Mouse (Mus musculus) thymus, adult 2 months (tissue): ENCODE results near the gene Slc19a3. TPM values are rescaled to one million over a fixed set of nuclear protein-coding genes. Genes with fewer than 3 reads are reported as not detected.
"Not testable (repeated sequence)": the region's sequence is repeated elsewhere in the genome, so short reads cannot be mapped to it uniquely, and the experiment has no call there.

Experiments
- DNase-seq: peaks from one replicate; pipeline ENCODE4 v3.0.0; 2021
- H3K27ac ChIP-seq: fragments of 200-500 bp; 2 replicates; pipeline ENCODE4 v1.5.1; 2012; ENCODE audit warnings: low read length, control low read depth; ENCODE audit not compliant: control insufficient read depth, insufficient read depth
- H3K27me3 ChIP-seq: fragments of 200-500 bp; 2 replicates; pipeline ENCODE4 v1.6.1; 2012; ENCODE audit warnings: mild to moderate bottlenecking, low read length, moderate library complexity, mixed read lengths; ENCODE audit not compliant: control insufficient read depth, insufficient read depth
- H3K36me3 ChIP-seq: fragments of 200-500 bp; 2 replicates; pipeline ENCODE4 v1.6.1; 2012; ENCODE audit warnings: mild to moderate bottlenecking, low read length, moderate library complexity; ENCODE audit not compliant: control insufficient read depth, insufficient read depth
- H3K4me1 ChIP-seq: fragments of 200-500 bp; replicated peaks from 2 replicates; pipeline ENCODE4 v1.6.1; 2012; ENCODE audit warnings: low read length; ENCODE audit not compliant: control insufficient read depth, insufficient read depth
- H3K4me3 ChIP-seq: fragments of 200-500 bp; 2 replicates; pipeline ENCODE4 v1.5.1; 2012; ENCODE audit warnings: mild to moderate bottlenecking, low read length, control low read depth, moderate library complexity; ENCODE audit not compliant: control insufficient read depth, insufficient read depth
- CTCF ChIP-seq: fragments of 200-500 bp; IDR thresholded peaks from 2 replicates; pipeline ENCODE4 v1.5.1; 2012; ENCODE audit warnings: mild to moderate bottlenecking, control low read depth, low read length, moderate library complexity, borderline replicate concordance; ENCODE audit not compliant: control insufficient read depth, poor library complexity, insufficient read depth; ENCODE audit errors: extremely low read depth
- POLR2A ChIP-seq: fragments of 200-500 bp; IDR thresholded peaks from 2 replicates; pipeline ENCODE4 v1.6.1; 2012; ENCODE audit warnings: mild to moderate bottlenecking, low read length, control low read depth, moderate library complexity; ENCODE audit not compliant: control insufficient read depth, poor library complexity, insufficient read depth; ENCODE audit errors: extremely low read depth
- WGBS: fragments of 180-500 bp; shearing (Covaris S2); methylation state at CpG from one replicate; pipeline ENCODE4 v1.1.7; 2018; 5-methylcytosine and 5-hydroxymethylcytosine counted together
- polyA plus RNA-seq: library from polyadenylated mRNA; depleted of rRNA; stranded (reverse); fragments of >200 nt; gene quantifications from 2 replicates; pipeline ENCODE4 v1.2.3, GENCODE M21; 2012

The Slc19a3 gene
- polyA plus RNA-seq, 1 experiment = 0.07 TPM

GRCm38 (mm10) chr1:83016556-83016955 lies 21.7 kb downstream of the Slc19a3 start:
- H3K27ac ChIP-seq = no peak overlapping the region
- no peak for DNase-seq
- H3K4me3 ChIP-seq = no peak overlapping the region
- WGBS = 79% methylated on average over 1 of the region's 1 CpGs
- H3K27me3 ChIP-seq = no peaks in the 10 kb centered on the region
- no peaks in the 10 kb centered on the region for H3K36me3 ChIP-seq
- no peak for TF ChIP-seq POLR2A
- TF ChIP-seq CTCF = no peak
- no peaks in the 10 kb centered on the region for H3K4me1 ChIP-seq

DNA sequence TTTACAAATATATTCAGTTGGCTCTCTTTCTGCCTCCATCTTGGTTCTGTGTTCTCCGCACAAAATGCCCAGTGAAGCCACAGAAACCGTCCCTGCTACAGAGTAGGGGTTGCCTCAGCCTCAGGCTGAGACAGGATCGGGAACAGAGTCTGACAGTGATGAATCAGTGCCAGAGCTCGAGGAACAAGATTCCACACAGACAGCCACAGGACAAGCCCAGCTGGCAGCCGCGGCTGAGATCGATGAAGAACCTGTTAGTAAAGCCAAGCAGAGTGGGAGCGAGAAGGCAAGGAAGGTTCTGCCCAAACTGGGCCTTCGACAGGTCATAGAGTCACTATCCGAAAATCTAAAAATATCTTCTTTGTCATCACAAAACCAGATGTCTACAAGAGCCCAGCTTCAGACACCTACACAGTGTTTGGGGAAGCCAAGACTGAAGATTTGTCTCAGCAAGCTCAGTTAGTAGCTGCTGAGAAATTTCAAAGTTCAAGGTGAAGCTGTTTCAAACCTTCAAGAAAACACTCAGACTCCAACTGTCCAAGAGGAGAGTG lies 22.8 kb downstream of the Slc19a3 start:
- H3K36me3 ChIP-seq = no peaks in the 10 kb centered on the region
- DNase-seq = no peak
- H3K4me3 ChIP-seq = no peak overlapping the region
- TF ChIP-seq CTCF = no peak
- no peak for TF ChIP-seq POLR2A
- H3K27me3 ChIP-seq = no peaks in the 10 kb centered on the region
- H3K4me1 ChIP-seq = no peaks in the 10 kb centered on the region
- H3K27ac ChIP-seq = no peak overlapping the region
- WGBS = 88% methylated on average over 10 of the region's 10 CpGs

DNA sequence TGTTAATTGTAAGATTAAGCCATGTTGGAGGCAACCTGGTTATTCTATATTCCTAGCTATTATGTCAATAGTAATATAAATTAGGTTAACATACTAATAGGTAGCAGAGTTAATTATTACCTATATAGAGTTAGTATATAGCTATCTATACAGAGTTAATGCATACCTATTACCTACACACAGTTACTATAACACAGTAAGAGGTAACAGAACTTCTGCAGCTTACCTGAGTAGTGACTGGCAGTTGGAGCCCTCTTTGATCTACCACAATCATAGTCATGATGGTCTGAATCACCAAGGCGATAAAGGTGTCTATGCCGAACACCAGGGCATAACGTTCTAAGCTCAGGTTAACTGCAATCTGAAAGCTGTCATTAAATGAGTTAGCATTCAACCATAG lies 23.8 kb downstream of the Slc19a3 start:
- Histone ChIP-seq H3K27me3 (no peaks in the 10 kb centered on the region), H3K36me3 (no peaks in the 10 kb centered on the region), H3K27ac (no peak overlapping the region), H3K4me1 (no peaks in the 10 kb centered on the region), H3K4me3 (no peak overlapping the region)
- DNase-seq = no peak
- TF ChIP-seq CTCF (no peak), POLR2A (no peak)
- 95% methylated on average over 3 of the region's 3 CpGs for WGBS

DNA sequence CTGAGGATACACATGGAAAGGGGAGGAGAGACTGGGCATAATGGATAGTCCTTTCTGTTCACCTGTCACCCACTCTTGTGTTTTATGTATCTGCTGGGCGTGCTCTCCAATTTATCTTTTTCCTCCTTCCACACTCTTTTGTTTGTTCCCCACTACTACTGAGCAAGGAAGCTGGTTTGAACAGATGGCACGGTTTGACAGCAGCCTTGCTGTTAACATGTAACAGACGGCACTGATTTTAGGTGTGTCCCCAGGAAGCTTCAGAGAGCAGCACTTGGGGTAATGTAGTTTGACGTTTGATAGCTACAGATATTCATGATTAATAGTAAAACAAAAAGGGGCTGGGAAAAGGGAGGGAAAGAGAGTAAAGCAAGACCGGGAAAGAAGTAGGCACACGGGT lies 30.8 kb downstream of the Slc19a3 start:
- no peaks in the 10 kb centered on the region for H3K27me3 ChIP-seq
- 78% methylated on average over 6 of the region's 6 CpGs for WGBS
- DNase-seq = no peak
- H3K27ac ChIP-seq = no peak overlapping the region
- no peak overlapping the region for H3K4me3 ChIP-seq
- H3K36me3 ChIP-seq = no peaks in the 10 kb centered on the region
- TF ChIP-seq POLR2A = no peak
- no peak for TF ChIP-seq CTCF
- H3K4me1 ChIP-seq = no peaks in the 10 kb centered on the region

GRCm38 (mm10) chr1:83006218-83007179 lies 31.7 kb downstream of the Slc19a3 start:
- WGBS = 82% methylated on average over 8 of the region's 8 CpGs
- no peak overlapping the region for H3K4me3 ChIP-seq
- H3K4me1 ChIP-seq = no peaks in the 10 kb centered on the region
- TF ChIP-seq POLR2A (no peak), CTCF (no peak)
- H3K27me3 ChIP-seq = no peaks in the 10 kb centered on the region
- H3K36me3 ChIP-seq = no peaks in the 10 kb centered on the region
- H3K27ac ChIP-seq = no peak overlapping the region
- no peak for DNase-seq

GRCm38 (mm10) chr1:83000306-83000705 lies 37.9 kb downstream of the Slc19a3 start, which contains the start of gene Gm47959:
TSS of gene Gm47959 (plus strand) at chr1:83000548.
- not testable (repeated sequence) for H3K4me1 ChIP-seq, H3K36me3 ChIP-seq, H3K27ac ChIP-seq, H3K4me3 ChIP-seq, DNase-seq, H3K27me3 ChIP-seq
- 96% methylated on average over 9 of the region's 9 CpGs for WGBS
